Mouse (Mus musculus): ENCODE data around the gene Myoz1.
"Not testable (repeated sequence)": the region's sequence is repeated elsewhere in the genome, so short reads cannot be mapped to it uniquely, and the experiment has no call there.

The Myoz1 gene

GRCm38 (mm10) chr14:20656361-20656760, at the start of gene Myoz1:
TSS of gene Myoz1 (minus strand) at chr14:20656540.
- peak in 1 of 2 experiments; percentile 15 for DNase-seq

DNA sequence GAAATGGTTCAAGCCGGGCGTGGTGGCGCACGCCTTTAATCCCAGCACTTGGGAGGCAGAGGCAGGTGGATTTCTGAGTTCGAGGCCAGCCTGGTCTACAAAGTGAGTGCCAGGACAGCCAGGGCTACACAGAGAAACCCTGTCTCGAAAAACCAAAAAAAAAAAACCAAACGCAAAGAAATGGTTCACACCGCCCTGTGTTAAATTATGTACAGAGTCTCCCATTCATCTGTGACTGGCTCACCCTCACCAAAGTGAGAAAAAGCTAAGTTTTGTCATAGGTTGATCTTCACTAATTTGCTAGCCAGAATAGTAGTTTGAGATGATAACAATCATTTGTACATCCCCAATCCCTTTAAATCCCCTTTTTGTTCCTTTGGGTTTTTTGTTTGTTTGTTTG, 47.1 kb upstream of the Myoz1 start:
- DNase-seq, result not testable (repeated sequence)

GRCm38 (mm10) chr14:20702741-20703381, 46.5 kb upstream of the Myoz1 start, which contains the start of gene Chchd1:
TSS of gene Chchd1 (plus strand) at chr14:20703006.
- DNase-seq, result peak; percentile 95 to 96

DNA sequence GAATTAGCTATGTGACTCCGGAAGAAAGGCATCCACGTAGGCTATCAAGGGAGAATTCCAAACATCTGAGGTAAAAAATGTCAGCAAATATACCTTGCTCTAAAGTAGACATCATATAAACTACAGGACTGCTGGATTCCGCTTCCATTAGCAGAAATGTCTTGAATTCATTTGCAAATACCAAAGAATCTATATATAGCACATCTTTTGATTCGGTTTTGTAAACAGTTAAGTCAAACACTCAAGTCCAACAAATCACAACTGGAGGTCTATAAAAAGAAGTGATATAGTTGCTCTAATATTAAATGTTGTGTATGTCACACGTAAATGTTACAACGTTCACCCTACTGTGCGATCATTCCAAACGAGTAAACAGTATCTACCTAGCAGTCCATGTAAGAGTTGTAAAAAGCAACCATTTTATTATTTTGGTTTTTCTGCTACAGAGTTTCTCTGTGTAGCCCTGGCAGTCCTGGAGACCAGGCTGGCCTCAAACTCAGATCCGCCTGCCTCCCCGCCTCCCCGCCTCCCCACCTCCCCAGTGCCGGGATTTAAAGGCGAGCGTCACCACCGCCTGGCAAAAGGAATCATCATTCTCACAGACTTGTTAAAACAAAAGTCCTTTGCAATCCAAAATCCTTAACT, 45.9 kb upstream of the Myoz1 start:
- no peak for DNase-seq

- DNase-seq, result no peak
Measured at GRCm38 (mm10) chr14:20701554-20701953, 45.2 kb upstream of the Myoz1 start.

DNA sequence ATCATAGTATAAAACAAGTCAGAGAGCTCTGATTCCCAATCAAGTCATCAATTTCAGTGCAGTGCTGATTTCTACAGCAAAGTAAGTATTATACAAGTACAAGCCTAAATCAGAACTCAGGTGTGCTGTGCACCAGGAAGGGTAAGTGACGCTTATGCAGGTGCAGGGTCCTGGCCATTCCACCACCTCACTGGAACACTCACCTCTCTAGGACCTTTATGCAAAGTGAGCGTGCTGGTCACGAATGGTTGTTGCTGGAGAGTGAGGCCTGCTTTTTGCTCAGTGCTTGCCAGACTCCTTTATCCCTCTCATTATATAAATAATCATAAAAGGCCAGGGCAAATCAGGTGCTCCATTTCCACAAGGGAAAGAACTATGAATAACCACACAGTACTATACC, 44.0 kb upstream of the Myoz1 start:
- DNase-seq, result no peak

GRCm38 (mm10) chr14:20698515-20698914, 42.2 kb upstream of the Myoz1 start:
- no peak for DNase-seq

DNA sequence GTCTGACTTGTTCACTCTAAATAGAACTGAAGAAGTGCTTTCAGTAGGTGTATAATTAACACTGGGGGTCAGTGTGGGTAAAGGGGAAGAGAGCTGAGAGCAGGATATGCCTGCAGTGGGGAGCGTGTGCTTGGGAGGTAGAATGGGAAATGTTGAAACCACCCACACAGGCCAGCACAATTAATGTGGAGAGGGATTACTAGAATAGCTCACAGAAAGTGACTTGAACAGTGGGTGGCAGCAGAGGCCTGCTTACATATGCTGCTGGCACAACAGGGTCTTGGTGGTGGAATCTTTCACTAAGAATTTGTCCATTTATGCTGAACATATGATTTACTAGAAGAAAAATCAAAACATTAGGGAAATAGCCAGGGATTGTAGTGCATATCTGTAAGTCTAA, 40.6 kb upstream of the Myoz1 start:
- DNase-seq, result peak; percentile 70 to 76

GRCm38 (mm10) chr14:20695761-20696520, 39.6 kb upstream of the Myoz1 start:
- DNase-seq, result peak; percentile 23 to 24

DNA sequence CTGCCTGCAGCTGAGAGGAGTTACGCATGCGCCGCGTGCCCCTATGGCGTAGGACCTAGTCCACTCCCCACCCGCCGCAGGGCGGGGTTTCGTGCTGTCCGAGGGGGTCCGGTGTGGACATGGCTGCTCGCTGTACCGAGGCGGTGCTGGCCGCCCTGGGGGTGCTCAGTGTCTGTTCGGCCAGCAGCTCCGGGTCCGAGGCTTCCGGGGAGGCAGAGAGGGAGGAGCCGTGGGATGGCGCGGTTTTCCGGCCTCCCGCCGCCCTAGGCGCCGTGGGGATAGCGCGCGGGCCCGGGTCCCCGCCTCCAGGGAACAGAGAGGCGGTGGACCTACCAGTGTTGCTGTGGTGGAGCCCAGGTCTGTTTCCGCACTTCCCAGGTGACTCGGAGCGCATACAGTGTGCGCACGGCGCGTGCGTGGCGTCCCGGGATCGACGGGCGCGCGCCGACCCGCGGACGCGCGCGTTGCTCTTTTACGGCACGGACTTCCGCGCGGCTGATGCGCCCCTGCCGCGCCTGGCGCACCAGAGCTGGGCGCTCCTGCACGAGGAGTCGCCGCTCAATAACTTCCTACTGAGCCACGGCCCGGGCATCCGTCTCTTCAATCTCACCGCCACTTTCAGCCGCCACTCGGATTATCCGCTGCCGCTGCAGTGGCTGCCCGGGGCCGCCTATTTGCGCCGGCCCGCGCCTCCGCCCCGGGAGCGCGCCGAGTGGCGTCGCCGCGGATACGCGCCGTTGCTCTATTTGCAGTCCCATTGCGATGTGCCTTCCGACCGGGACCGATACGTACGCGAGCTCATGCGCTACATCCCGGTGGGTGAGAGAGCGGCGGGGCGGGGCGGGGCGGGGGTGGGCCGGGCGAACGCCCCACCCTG, 38.8 kb upstream of the Myoz1 start, which contains the start of gene Fut11:
Gene Fut11, plus strand, starts transcription at position 85 of the 877 bp plus-strand sequence.
- peak; percentile 94 to 96 for DNase-seq

- DNase-seq, result no peak
Measured at GRCm38 (mm10) chr14:20694185-20694883, 38.0 kb upstream of the Myoz1 start.

GRCm38 (mm10) chr14:20693589-20694101, 37.3 kb upstream of the Myoz1 start:
- DNase-seq, result no peak

DNA sequence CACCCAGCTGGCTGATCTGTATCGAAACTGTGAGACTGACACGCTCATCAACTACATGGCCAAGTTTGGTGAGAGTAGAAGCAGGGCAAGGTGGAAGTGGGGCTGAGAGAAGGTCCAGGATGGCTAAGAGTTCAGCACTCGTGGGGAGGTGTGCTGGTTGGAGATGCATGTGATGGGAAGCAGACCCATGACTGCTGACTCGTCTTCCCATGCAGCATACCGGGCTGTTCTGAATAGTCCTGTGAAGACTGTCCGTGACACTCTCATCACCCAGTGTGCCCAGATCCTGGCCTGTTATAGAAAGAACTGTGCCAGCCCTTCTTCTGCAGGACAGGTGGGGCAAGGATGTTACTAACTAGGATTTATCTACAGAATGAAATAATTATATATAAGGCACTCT, 35.4 kb upstream of the Myoz1 start:
- no peak for DNase-seq

- no peak for DNase-seq
Measured at GRCm38 (mm10) chr14:20689009-20689408, 32.7 kb upstream of the Myoz1 start.

DNA sequence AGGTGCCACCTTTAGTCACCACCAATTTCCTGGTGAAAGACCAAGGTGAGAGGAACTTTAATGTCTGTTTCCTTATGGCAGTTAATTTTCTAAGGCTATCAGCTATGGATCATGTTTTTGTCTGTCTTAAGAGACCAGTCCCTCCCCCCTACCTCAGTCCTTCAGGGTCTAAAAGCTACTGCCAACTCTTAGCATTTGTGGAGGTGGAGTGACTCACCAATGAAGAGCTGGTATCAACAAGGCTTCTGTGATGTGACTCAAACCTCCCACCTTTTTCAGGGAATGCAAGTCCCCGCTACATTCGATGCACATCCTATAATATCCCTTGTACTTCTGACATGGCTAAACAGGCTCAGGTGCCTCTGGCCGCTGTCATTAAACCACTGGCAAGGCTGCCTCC, 30.2 kb upstream of the Myoz1 start:
- DNase-seq, result no peak

DNA sequence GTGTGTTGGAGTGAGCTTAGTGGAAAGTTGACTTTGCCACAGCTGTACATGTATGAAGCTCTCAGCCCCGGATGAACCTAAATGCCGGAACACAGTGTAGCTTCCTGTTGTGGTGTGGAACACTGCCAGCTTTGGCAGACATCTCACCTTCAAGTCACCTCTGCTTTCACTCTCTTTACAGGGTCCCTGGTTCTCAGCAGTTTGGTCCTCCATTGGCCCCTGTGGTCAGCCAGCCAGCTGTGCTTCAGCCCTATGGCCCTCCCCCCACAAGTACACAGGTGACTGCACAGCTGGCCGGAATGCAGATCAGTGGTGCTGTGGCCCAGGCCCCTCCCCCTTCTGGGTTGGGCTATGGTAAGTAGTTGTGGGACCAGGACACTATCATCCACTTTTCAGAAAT, 26.2 kb upstream of the Myoz1 start:
- peak; percentile 32 to 56 for DNase-seq

DNA sequence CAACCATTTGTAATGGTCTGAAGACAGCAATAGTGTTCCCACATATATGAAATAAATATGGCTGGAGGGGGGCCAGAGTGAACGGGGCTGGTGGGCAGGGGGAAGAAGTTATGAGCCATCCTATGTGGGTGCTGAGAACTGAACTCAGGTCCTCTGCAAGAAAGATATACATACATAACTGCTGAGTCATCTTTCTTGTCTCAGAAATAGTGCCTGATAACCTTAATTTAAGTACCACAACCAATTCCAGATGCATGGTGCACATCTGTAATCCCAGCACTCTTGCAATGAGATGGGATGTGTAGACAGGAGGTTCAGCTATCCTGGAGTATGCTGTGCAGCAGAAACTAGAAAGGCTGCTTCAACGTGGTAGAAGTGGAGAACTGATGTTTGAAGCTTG, 25.4 kb upstream of the Myoz1 start:
- no peak for DNase-seq

- DNase-seq, result no peak
Measured at GRCm38 (mm10) chr14:20677906-20678305, 21.6 kb upstream of the Myoz1 start.

DNA sequence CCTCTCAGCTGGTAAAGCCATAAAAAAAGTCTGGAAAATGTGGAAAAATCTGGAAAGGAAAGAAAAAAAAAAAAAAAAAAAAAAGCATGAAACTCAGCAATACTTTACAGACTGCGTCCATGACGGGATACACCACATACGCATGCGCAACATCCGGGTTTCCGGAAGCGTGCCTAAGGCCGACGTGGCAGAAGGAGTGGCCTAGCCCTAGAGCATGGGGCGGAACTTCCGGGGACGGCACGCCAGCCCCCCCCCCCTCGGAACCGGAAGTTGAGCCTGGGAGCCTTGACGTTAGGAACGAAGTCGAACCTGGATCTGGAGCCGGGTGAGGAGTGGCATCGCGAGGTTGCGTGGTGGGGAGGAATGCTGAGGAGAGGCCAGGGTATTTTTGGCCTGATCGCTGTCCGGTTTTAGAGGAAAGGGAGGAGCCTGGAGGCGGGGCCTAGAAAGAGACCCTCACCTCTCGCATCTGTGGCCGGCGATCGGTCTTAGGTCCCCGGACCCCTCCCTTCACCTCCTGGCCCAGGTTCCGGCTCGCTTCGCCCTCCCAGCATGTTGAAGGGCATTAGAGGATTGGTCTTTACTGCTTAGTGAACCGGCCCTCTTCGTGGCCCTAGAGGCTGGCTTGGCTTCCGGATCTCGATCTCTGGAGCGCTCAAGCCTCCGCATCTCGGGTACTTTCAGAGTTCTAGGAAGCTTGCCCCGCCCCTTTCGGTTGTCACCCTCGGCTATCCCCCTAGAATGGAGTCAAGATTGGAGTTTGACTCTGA, 17.9 kb upstream of the Myoz1 start, which contains the start of gene Sec24c:
Gene Sec24c, plus strand, starts transcription at position 245 of the 770 bp plus-strand sequence.
- DNase-seq, result peak; percentile 99

DNA sequence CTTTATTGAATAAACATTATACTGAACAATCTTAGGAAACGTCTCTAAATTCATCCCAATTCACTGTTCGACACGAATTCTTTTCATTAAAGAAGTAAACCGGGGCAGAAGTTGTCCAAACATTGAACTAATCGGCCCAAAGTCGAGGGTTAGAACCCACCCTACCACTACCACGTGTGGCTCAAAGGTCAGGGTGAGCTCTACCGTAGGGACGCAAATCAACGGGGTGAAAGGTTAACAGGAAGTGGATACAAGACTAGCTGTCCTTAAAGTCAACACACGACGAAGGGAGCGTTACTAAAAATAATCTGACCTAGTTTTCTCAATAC, 17.4 kb upstream of the Myoz1 start:
- peak; percentile 42 to 61 for DNase-seq

GRCm38 (mm10) chr14:20672990-20673389, 16.6 kb upstream of the Myoz1 start:
- peak; percentile 68 to 76 for DNase-seq
